8 mouse cellular contexts compared by ENCODE assay signal in genomic region chr11:53308884-53309310, GRCm38 (mm10). TPM values are rescaled to one million over a fixed set of nuclear protein-coding genes. Genes with fewer than 3 reads are reported as not detected.
DNase-seq lines count a peak whose midpoint lies in the region; ATAC-seq lines count a peak whose summit lies in the region.

No protein-coding gene starts in this region.

- H3K27ac ChIP-seq in kidney, embryonic 14.5 days (ENCODE audit: low read depth, low read length) = peak overlapping the region; percentile 76; the same call in 1 of the 2 replicates
- H3K27ac ChIP-seq in hindbrain, embryonic 10.5 days = no peak overlapping the region

- H3K9me3 ChIP-seq in kidney, embryonic 14.5 days (ENCODE audit: control insufficient read depth, low read length) = no peaks in the 10 kb centered on the region
- no peaks in the 10 kb centered on the region for H3K9me3 ChIP-seq in hindbrain, embryonic 10.5 days

- peak; percentile 80 for DNase-seq in urinary bladder, postnatal 14 days (ENCODE audit: low spot score)
- DNase-seq in urinary bladder, adult 2 months (ENCODE audit: low spot score) = no peak
- DNase-seq in ovary, adult 18-20 months (ENCODE audit: low spot score) = peak; percentile 55
- DNase-seq in thymus, adult 18-20 months = no peak
- DNase-seq in left cerebral cortex, postnatal 36 days (ENCODE audit: low spot score in 2 of 2) = no peak
- no peak for DNase-seq in hindbrain, embryonic 10.5 days (ENCODE audit: low spot score)

- H3K4me3 ChIP-seq in kidney, embryonic 14.5 days (ENCODE audit: low read length) = no peak overlapping the region
- H3K4me3 ChIP-seq in hindbrain, embryonic 10.5 days = no peak overlapping the region

- WGBS in kidney, embryonic 14.5 days = 55% methylated on average over 2 of the region's 2 CpGs
- WGBS in hindbrain, embryonic 10.5 days = 66% methylated on average over 2 of the region's 2 CpGs

- no peak overlapping the region for H3K4me2 ChIP-seq in kidney, embryonic 14.5 days (replicated peaks; ENCODE audit: low read depth, low read length)

- no peaks in the 10 kb centered on the region for H3K36me3 ChIP-seq in kidney, embryonic 14.5 days (ENCODE audit: control insufficient read depth, insufficient read depth, low read length)
- no peaks in the 10 kb centered on the region for H3K36me3 ChIP-seq in hindbrain, embryonic 10.5 days

- H3K4me1 ChIP-seq in kidney, embryonic 14.5 days (ENCODE audit: control insufficient read depth, insufficient read depth, low read length) = peaks cover 10% of the 10 kb centered on the region; the same call in 1 of the 2 replicates
- no peaks in the 10 kb centered on the region for H3K4me1 ChIP-seq in hindbrain, embryonic 10.5 days (replicated peaks)

- peak; percentile 42; the same call in 1 of the 2 replicates for ATAC-seq in granulocyte monocyte progenitor cell, adult 5-6 weeks (replicated peaks; ENCODE audit: poor library complexity, severe bottlenecking)
- peak; percentile 65 for ATAC-seq in kidney, embryonic 14.5 days (ENCODE audit: low FRiP score, low TSS enrichment)

- intact Hi-C loops in left cerebral cortex, postnatal 36 days (cut with DNase I) = no loop called here

- H3K27me3 ChIP-seq in kidney, embryonic 14.5 days (ENCODE audit: control insufficient read depth, insufficient read depth, low read length) = no peaks in the 10 kb centered on the region
- no peaks in the 10 kb centered on the region; the same call in 1 of the 2 replicates for H3K27me3 ChIP-seq in hindbrain, embryonic 10.5 days (ENCODE audit: insufficient read depth, poor library complexity, severe bottlenecking)

- H3K9ac ChIP-seq in kidney, embryonic 14.5 days (ENCODE audit: low read depth, low read length) = no peak overlapping the region

RNA-seq across cellular contexts. Expression of gene Hspa4, which starts 8.6 kb away (rescaled TPM):
- polyA plus RNA-seq in urinary bladder, adult 2 months (2012; rRNA removed) = 49.3 and 60.3 TPM in 2 replicates
- total RNA-seq in granulocyte monocyte progenitor cell, adult 5-6 weeks (2014; fragmentation: Nextera tagmentation) = 120 and 123 TPM in 2 replicates
- total RNA-seq in granulocyte monocyte progenitor cell, adult 5-6 weeks (2017) = 507 and 516 TPM in 2 replicates
- polyA plus RNA-seq in kidney, embryonic 14.5 days (2014; fragmentation: Nextera tagmentation; extraction: Ambion mirVana) = 78.2 and 110 TPM in 2 replicates
- 100 to 1,000 TPM; 163 to 181 TPM for total RNA-seq in left cerebral cortex, postnatal 36 days (2021)
- 91.2 and 112 TPM in 2 replicates for polyA plus RNA-seq in hindbrain, embryonic 10.5 days (2016; fragmentation: Nextera tagmentation; extraction: Ambion mirVana)

RNA-seq across cellular contexts. Expression of gene Zcchc10, which starts 15.6 kb away (rescaled TPM):
- polyA plus RNA-seq in urinary bladder, adult 2 months (2012; rRNA removed) = 9.4 and 11.0 TPM in 2 replicates
- total RNA-seq in granulocyte monocyte progenitor cell, adult 5-6 weeks (2014; fragmentation: Nextera tagmentation) = 18.5 TPM in 2 replicates
- total RNA-seq in granulocyte monocyte progenitor cell, adult 5-6 weeks (2017) = 7.4 and 10.3 TPM in 2 replicates
- polyA plus RNA-seq in kidney, embryonic 14.5 days (2014; fragmentation: Nextera tagmentation; extraction: Ambion mirVana) = 32.4 and 40.9 TPM in 2 replicates
- 1 to 10 TPM; 9.3 to 9.5 TPM for total RNA-seq in left cerebral cortex, postnatal 36 days (2021)
- 22.6 and 26.0 TPM in 2 replicates for polyA plus RNA-seq in hindbrain, embryonic 10.5 days (2016; fragmentation: Nextera tagmentation; extraction: Ambion mirVana)

RNA-seq across cellular contexts. Expression of gene Aff4, which starts 41.7 kb away (rescaled TPM):
- 26.9 and 33.6 TPM in 2 replicates for polyA plus RNA-seq in urinary bladder, adult 2 months (2012; rRNA removed)
- total RNA-seq in granulocyte monocyte progenitor cell, adult 5-6 weeks (2014; fragmentation: Nextera tagmentation) = 52.9 and 69.9 TPM in 2 replicates
- 42.4 and 95.9 TPM in 2 replicates for total RNA-seq in granulocyte monocyte progenitor cell, adult 5-6 weeks (2017)
- polyA plus RNA-seq in kidney, embryonic 14.5 days (2014; fragmentation: Nextera tagmentation; extraction: Ambion mirVana) = 46.1 and 80.4 TPM in 2 replicates
- 100 to 1,000 TPM; 157 to 221 TPM for total RNA-seq in left cerebral cortex, postnatal 36 days (2021)
- polyA plus RNA-seq in hindbrain, embryonic 10.5 days (2016; fragmentation: Nextera tagmentation; extraction: Ambion mirVana) = 36.6 and 48.9 TPM in 2 replicates

Comparison
In these comparisons a context has a peak if more than half of its experiments do, and no peak if none do; other contexts are left out.
1. DNase-seq: peak in urinary bladder, postnatal 14 days (single experiment) and ovary, adult 18-20 months (single experiment); none in urinary bladder, adult 2 months (single experiment), thymus, adult 18-20 months (0 of 2), left cerebral cortex, postnatal 36 days (0 of 2) and hindbrain, embryonic 10.5 days (single experiment).